Comparison of ENCODE assay signal across 14 mouse cellular contexts in genomic region chr2:170023741-170024140, GRCm38 (mm10).
DNase-seq lines count a peak whose midpoint lies in the region; ATAC-seq lines count a peak whose summit lies in the region.
"Had no signal": no experiment of that assay in that cellular context is flagged by ENCODE, and none has a peak within 500 bp of the region (broad histone marks: within the 10 kb centered on the region; RNA-seq: fewer than 3 reads in every experiment).

No protein-coding gene starts in this region.

- H3K4me3 ChIP-seq in kidney, embryonic 16.5 days (ENCODE audit: low read length) = no peak overlapping the region
- H3K4me3 ChIP-seq in embryonic facial prominence, embryonic 11.5 days (ENCODE audit: low read depth, low read length) = no peak overlapping the region
- no peak overlapping the region for H3K4me3 ChIP-seq in limb, embryonic 10.5 days
- H3K4me3 ChIP-seq: forebrain, embryonic 15.5 days; heart, embryonic 12.5 days had no signal

- H3K9ac ChIP-seq in kidney, embryonic 16.5 days (replicated peaks; ENCODE audit: low read length) = 0 out of 2 replicates have a peak overlapping the region, but pooled peaks have one; percentile 22
- no peak overlapping the region for H3K9ac ChIP-seq in embryonic facial prominence, embryonic 11.5 days (replicated peaks; ENCODE audit: low read length)
- H3K9ac ChIP-seq: forebrain, embryonic 15.5 days; heart, embryonic 12.5 days had no signal

- no peak for ATAC-seq in kidney, embryonic 16.5 days (ENCODE audit: low FRiP score, low TSS enrichment)
- ATAC-seq in embryonic facial prominence, embryonic 11.5 days (replicated peaks; ENCODE audit: insufficient number of reproducible peaks, low FRiP score, low TSS enrichment, low read depth) = no peak; the same call in 1 of the 2 replicates
- ATAC-seq: forebrain, embryonic 15.5 days; inflammation-experienced regulatory T-cells, adult 6 months had no signal

- peaks cover 4% of the 10 kb centered on the region for H3K9me3 ChIP-seq in kidney, embryonic 16.5 days (ENCODE audit: low read length)
- H3K9me3 ChIP-seq in embryonic facial prominence, embryonic 11.5 days (replicated peaks; ENCODE audit: control insufficient read depth, low read length) = no peaks in the 10 kb centered on the region
- H3K9me3 ChIP-seq in limb, embryonic 10.5 days (replicated peaks) = no peaks in the 10 kb centered on the region
- H3K9me3 ChIP-seq: forebrain, embryonic 15.5 days had no signal

- DNase-seq in kidney, postnatal 14 days = no peak
- peak; percentile 11 for DNase-seq in brain, adult 2 months (ENCODE audit: low read depth, low spot score)
- DNase-seq in embryonic facial prominence, embryonic 11.5 days (ENCODE audit: low spot score) = no peak
- no peak for DNase-seq in limb, embryonic 10.5 days (ENCODE audit: low spot score)
- no peak for DNase-seq in left cerebral cortex, adult 9 months (ENCODE audit: low spot score in 2 of 2)
- no peak for DNase-seq in gastrocnemius, postnatal 4 days (ENCODE audit: low spot score in 2 of 2)
- DNase-seq: adrenal gland, postnatal 14 days; cerebellum, adult 2 months; cerebellum, postnatal 10 days; gastrocnemius, postnatal 10 days had no signal

- peaks cover 3% of the 10 kb centered on the region; the same call in 1 of the 2 replicates for H3K4me1 ChIP-seq in kidney, embryonic 16.5 days (ENCODE audit: insufficient read depth, low read length)
- no peaks in the 10 kb centered on the region for H3K4me1 ChIP-seq in embryonic facial prominence, embryonic 11.5 days (ENCODE audit: control insufficient read depth, insufficient read depth, low read length)
- peaks cover 21% of the 10 kb centered on the region for H3K4me1 ChIP-seq in limb, embryonic 10.5 days
- H3K4me1 ChIP-seq: heart, embryonic 12.5 days had no signal

- H3K36me3 ChIP-seq in kidney, embryonic 16.5 days (ENCODE audit: insufficient read depth, low read length) = no peaks in the 10 kb centered on the region
- H3K36me3 ChIP-seq in embryonic facial prominence, embryonic 11.5 days (replicated peaks; ENCODE audit: control insufficient read depth, insufficient read depth, low read depth, low read length) = no peaks in the 10 kb centered on the region
- H3K36me3 ChIP-seq in limb, embryonic 10.5 days = no peaks in the 10 kb centered on the region
- H3K36me3 ChIP-seq: forebrain, embryonic 15.5 days; heart, embryonic 12.5 days had no signal

- H3K27me3 ChIP-seq in kidney, embryonic 16.5 days (ENCODE audit: insufficient read depth, low read length) = no peaks in the 10 kb centered on the region
- H3K27me3 ChIP-seq in embryonic facial prominence, embryonic 11.5 days (ENCODE audit: control insufficient read depth, insufficient read depth, low read length) = no peaks in the 10 kb centered on the region
- H3K27me3 ChIP-seq in limb, embryonic 10.5 days (ENCODE audit: low read depth, poor library complexity, severe bottlenecking) = no peaks in the 10 kb centered on the region
- H3K27me3 ChIP-seq: forebrain, embryonic 15.5 days; heart, embryonic 12.5 days had no signal

- H3K4me2 ChIP-seq in kidney, embryonic 16.5 days (replicated peaks; ENCODE audit: low read depth, low read length) = no peak overlapping the region
- no peak overlapping the region for H3K4me2 ChIP-seq in embryonic facial prominence, embryonic 11.5 days (ENCODE audit: low read depth, low read length)
- H3K4me2 ChIP-seq: forebrain, embryonic 15.5 days; heart, embryonic 12.5 days had no signal

- H3K27ac ChIP-seq in kidney, embryonic 16.5 days (ENCODE audit: low read length) = no peak overlapping the region
- H3K27ac ChIP-seq in embryonic facial prominence, embryonic 11.5 days (replicated peaks; ENCODE audit: low read depth, low read length) = 0 out of 2 replicates have a peak overlapping the region, but pooled peaks have one; percentile 28
- peak overlapping the region; percentile 46; the same call in 1 of the 2 replicates for H3K27ac ChIP-seq in limb, embryonic 10.5 days
- H3K27ac ChIP-seq: forebrain, embryonic 15.5 days had no signal

- WGBS in kidney, embryonic 16.5 days = 47% methylated on average over 9 of the region's 9 CpGs
- 78% methylated on average over 9 of the region's 9 CpGs for WGBS in embryonic facial prominence, embryonic 11.5 days
- 78% methylated on average over 9 of the region's 9 CpGs for WGBS in limb, embryonic 10.5 days
